Mouse (Mus musculus) stomach, embryonic 16.5 days (tissue): Measurements from ENCODE around the gene Hbp1. TPM values are rescaled to one million over a fixed set of nuclear protein-coding genes. Genes with fewer than 3 reads are reported as not detected.

ENCODE experiments used
- ATAC-seq: fragments of 200-750 bp; cut with Nextera tagmentation; 2 replicates; pipeline ENCODE4 v1.8.0; 2017; ENCODE audit warnings: moderate number of reproducible peaks, moderate TSS enrichment; ENCODE audit not compliant: insufficient read depth, low FRiP score
- H3K27ac ChIP-seq: fragments of 300-500 bp; sonication (generic); 2 replicates; pipeline ENCODE4 v1.5.1; 2014; ENCODE audit warnings: low read length
- H3K27me3 ChIP-seq: fragments of 300-500 bp; sonication (generic); 2 replicates; pipeline ENCODE4 v1.6.1; 2014; ENCODE audit warnings: low read length, control low read depth, mixed read lengths; ENCODE audit not compliant: control insufficient read depth, insufficient read depth
- H3K36me3 ChIP-seq: fragments of 300-500 bp; sonication (generic); 2 replicates; pipeline ENCODE4 v1.6.1; 2014; ENCODE audit warnings: low read length; ENCODE audit not compliant: control insufficient read depth, insufficient read depth
- H3K4me1 ChIP-seq: fragments of 300-500 bp; sonication (generic); 2 replicates; pipeline ENCODE4 v1.6.1; 2014; ENCODE audit warnings: low read length, control low read depth, mixed read lengths; ENCODE audit not compliant: control insufficient read depth, insufficient read depth
- H3K4me2 ChIP-seq: fragments of 300-500 bp; sonication (generic); 2 replicates; pipeline ENCODE4 v1.6.1; 2014; ENCODE audit warnings: low read depth, low read length, mixed read lengths
- H3K4me3 ChIP-seq: fragments of 300-500 bp; sonication (generic); replicated peaks from 2 replicates; pipeline ENCODE4 v1.5.1; 2014; ENCODE audit warnings: mild to moderate bottlenecking, low read length
- H3K9ac ChIP-seq: fragments of 300-500 bp; sonication (generic); 2 replicates; pipeline ENCODE4 v1.6.1; 2014; ENCODE audit warnings: low read length
- H3K9me3 ChIP-seq: fragments of 300-500 bp; sonication (generic); replicated peaks from 2 replicates; pipeline ENCODE4 v1.6.1; 2016; ENCODE audit warnings: low read length, control low read depth; ENCODE audit not compliant: control insufficient read depth
- WGBS: fragments of 180-500 bp; shearing (Covaris S2); extraction: QIAGEN DNeasy Blood & Tissue Kit; methylation state at CpG from one replicate; pipeline ENCODE4 v1.1.7; 2014; 5-methylcytosine and 5-hydroxymethylcytosine counted together
- polyA plus RNA-seq: library from polyadenylated mRNA; unstranded; fragments of >200 nt; fragmentation: Nextera tagmentation; extraction: Ambion mirVana; gene quantifications from 2 replicates; pipeline ENCODE4 v1.2.1, GENCODE M21; 2015

The Hbp1 gene
- polyA plus RNA-seq, 1 experiment from 2014 or later: 103 TPM

- ATAC-seq: no peak
- 80% methylated on average over 4 of the region's 4 CpGs for WGBS
- no peak overlapping the region for H3K4me2 ChIP-seq
Observed at GRCm38 (mm10) chr12:31966405-31966804, 16.1 kb upstream of the Hbp1 start.

GRCm38 (mm10) chr12:31965517-31966212 is 15.3 kb upstream of the Hbp1 start:
- whole genome bisulfite sequencing: 89% methylated on average over 12 of the region's 12 CpGs
- Histone ChIP-seq H3K4me3 (no peak overlapping the region), H3K27me3 (no peaks in the 10 kb centered on the region), H3K36me3 (no peaks in the 10 kb centered on the region), H3K9ac (no peak overlapping the region), H3K4me2 (no peak overlapping the region), H3K9me3 (no peaks in the 10 kb centered on the region), H3K4me1 (no peaks in the 10 kb centered on the region), H3K27ac (no peak overlapping the region)
- no peak for ATAC-seq

More at GRCm38 (mm10) chr12:31966405-31966804, 16.1 kb upstream of the Hbp1 start:
- Histone ChIP-seq H3K9ac (no peak overlapping the region), H3K27ac (no peak overlapping the region), H3K4me3 (no peak overlapping the region), H3K4me1 (no peaks in the 10 kb centered on the region), H3K27me3 (no peaks in the 10 kb centered on the region), H3K9me3 (no peaks in the 10 kb centered on the region), H3K36me3 (no peaks in the 10 kb centered on the region)

GRCm38 (mm10) chr12:31964074-31964473 is 13.7 kb upstream of the Hbp1 start:
- Histone ChIP-seq H3K4me1 (no peaks in the 10 kb centered on the region), H3K4me2 (no peak overlapping the region), H3K9me3 (no peaks in the 10 kb centered on the region), H3K27ac (no peak overlapping the region), H3K4me3 (no peak overlapping the region), H3K27me3 (no peaks in the 10 kb centered on the region), H3K9ac (no peak overlapping the region), H3K36me3 (no peaks in the 10 kb centered on the region)
- 89% methylated on average over 6 of the region's 6 CpGs for WGBS
- no peak for ATAC-seq

- Histone ChIP-seq H3K4me1 (peaks cover 5% of the 10 kb centered on the region), H3K9ac (no peak overlapping the region), H3K36me3 (no peaks in the 10 kb centered on the region), H3K9me3 (no peaks in the 10 kb centered on the region), H3K4me2 (no peak overlapping the region), H3K27ac (no peak overlapping the region), H3K4me3 (no peak overlapping the region), H3K27me3 (no peaks in the 10 kb centered on the region)
- no peak for ATAC-seq
- 86% methylated on average over 4 of the region's 4 CpGs for WGBS
Observed at GRCm38 (mm10) chr12:31955843-31956242, 5.5 kb upstream of the Hbp1 start.

- no peaks in the 10 kb centered on the region for H3K36me3 ChIP-seq
- no peak for ATAC-seq
- peak overlapping the region; percentile 64 for H3K9ac ChIP-seq
- peak overlapping the region; percentile 75 for H3K4me2 ChIP-seq
- H3K4me3 ChIP-seq: peak overlapping the region; percentile 52
- no peaks in the 10 kb centered on the region for H3K9me3 ChIP-seq
- peaks cover 7% of the 10 kb centered on the region for H3K4me1 ChIP-seq
- WGBS: 3% methylated on average over 9 of the region's 9 CpGs
- peak overlapping the region; percentile 87 for H3K27ac ChIP-seq
- no peaks in the 10 kb centered on the region for H3K27me3 ChIP-seq
Observed at GRCm38 (mm10) chr12:31950659-31951031, 310 bp upstream of the Hbp1 start.

- under 1% methylated on average over 57 of the region's 58 CpGs for WGBS
- Histone ChIP-seq H3K9ac (peak overlapping the region; percentile 96), H3K4me3 (peak overlapping the region; percentile 87), H3K4me2 (peak overlapping the region; percentile 65), H3K4me1 (peaks cover 7% of the 10 kb centered on the region), H3K9me3 (no peaks in the 10 kb centered on the region), H3K27ac (peak overlapping the region; percentile 99), H3K27me3 (no peaks in the 10 kb centered on the region), H3K36me3 (no peaks in the 10 kb centered on the region)
- peak; percentile 80 for ATAC-seq
Observed at GRCm38 (mm10) chr12:31949193-31949741, 1.1 kb downstream of the Hbp1 start.

GRCm38 (mm10) chr12:31948101-31949000 is 2.0 kb downstream of the Hbp1 start:
- ATAC-seq: no peak
- peak overlapping the region; percentile 65 for H3K4me2 ChIP-seq
- no peaks in the 10 kb centered on the region for H3K9me3 ChIP-seq
- peak overlapping the region; percentile 99; the same call in 1 of the 2 replicates for H3K27ac ChIP-seq
- peaks cover 6% of the 10 kb centered on the region; the same call in 1 of the 2 replicates for H3K36me3 ChIP-seq
- peaks cover 7% of the 10 kb centered on the region for H3K4me1 ChIP-seq
- no peaks in the 10 kb centered on the region for H3K27me3 ChIP-seq
- WGBS: 22% methylated on average over 7 of the region's 7 CpGs
- peak overlapping the region; percentile 87 for H3K4me3 ChIP-seq
- peak overlapping the region; percentile 96 for H3K9ac ChIP-seq

GRCm38 (mm10) chr12:31947476-31947875 is 2.9 kb downstream of the Hbp1 start:
- no peaks in the 10 kb centered on the region for H3K27me3 ChIP-seq
- no peaks in the 10 kb centered on the region for H3K9me3 ChIP-seq
- no peak overlapping the region for H3K27ac ChIP-seq
- WGBS: 85% methylated on average over 5 of the region's 5 CpGs
- H3K4me3 ChIP-seq: no peak overlapping the region
- no peak overlapping the region for H3K4me2 ChIP-seq
- H3K36me3 ChIP-seq: peaks cover 15% of the 10 kb centered on the region
- peaks cover 7% of the 10 kb centered on the region for H3K4me1 ChIP-seq
- no peak for ATAC-seq
- H3K9ac ChIP-seq: no peak overlapping the region

GRCm38 (mm10) chr12:31944405-31944804 is 5.9 kb downstream of the Hbp1 start:
- Histone ChIP-seq H3K36me3 (peaks cover 20% of the 10 kb centered on the region), H3K4me1 (peaks cover 2% of the 10 kb centered on the region; the same call in 1 of the 2 replicates), H3K27me3 (no peaks in the 10 kb centered on the region), H3K9me3 (no peaks in the 10 kb centered on the region), H3K9ac (no peak overlapping the region), H3K4me2 (no peak overlapping the region), H3K4me3 (no peak overlapping the region), H3K27ac (no peak overlapping the region)
- no peak for ATAC-seq
- 80% methylated on average over 2 of the region's 2 CpGs for WGBS
